Mouse (Mus musculus): Measurements from ENCODE around the gene 4930432K21Rik.

GRCm38 (mm10) chr8:84211881-84212563, 64.2 kb downstream of the 4930432K21Rik start:
- TF ChIP-seq CTCF (IDR thresholded peaks at IDR 0.05; ENCODE audit: low read depth) (no peak), EP300 (IDR thresholded peaks at IDR 0.05; ENCODE audit: low read depth) (no peak)
